8 mouse cellular contexts compared by ENCODE assay signal in genomic region chr1:59592359-59592758, GRCm38 (mm10).
DNase-seq lines count a peak whose midpoint lies in the region; ATAC-seq lines count a peak whose summit lies in the region.

No protein-coding gene starts in this region.

- peaks cover 13% of the 10 kb centered on the region; the same call in 1 of the 2 replicates for H3K27me3 ChIP-seq in forebrain, embryonic 11.5 days (ENCODE audit: control insufficient read depth, insufficient read depth, low read length)
- no peaks in the 10 kb centered on the region for H3K27me3 ChIP-seq in intestine, embryonic 16.5 days (replicated peaks; ENCODE audit: control insufficient read depth, insufficient read depth, low read length)
- peaks cover 39% of the 10 kb centered on the region for H3K27me3 ChIP-seq in midbrain, embryonic 13.5 days

- peak overlapping the region; percentile 35 for H3K4me2 ChIP-seq in forebrain, embryonic 11.5 days (ENCODE audit: low read depth, low read length, severe bottlenecking)
- peak overlapping the region; percentile 34; the same call in 1 of the 2 replicates for H3K4me2 ChIP-seq in intestine, embryonic 16.5 days (ENCODE audit: low read depth, low read length)
- H3K4me2 ChIP-seq in midbrain, embryonic 13.5 days (replicated peaks) = peak overlapping the region; percentile 45

- ATAC-seq in forebrain, embryonic 11.5 days (replicated peaks; ENCODE audit: low FRiP score) = no peak
- ATAC-seq in intestine, embryonic 16.5 days = no peak
- ATAC-seq in midbrain, embryonic 13.5 days = peak; percentile 58
- ATAC-seq in megakaryocyte, adult 5-6 weeks (ENCODE audit: poor library complexity, severe bottlenecking) = no peak

- H3K4me3 ChIP-seq in forebrain, embryonic 11.5 days (ENCODE audit: low read depth, low read length) = peak overlapping the region; percentile 2; the same call in 1 of the 2 replicates
- H3K4me3 ChIP-seq in intestine, embryonic 16.5 days (ENCODE audit: low read length) = no peak overlapping the region
- peak overlapping the region; percentile 14 for H3K4me3 ChIP-seq in midbrain, embryonic 13.5 days (replicated peaks)

- no peaks in the 10 kb centered on the region for H3K36me3 ChIP-seq in forebrain, embryonic 11.5 days (ENCODE audit: control insufficient read depth, insufficient read depth, low read length)
- no peaks in the 10 kb centered on the region for H3K36me3 ChIP-seq in intestine, embryonic 16.5 days (ENCODE audit: control insufficient read depth, insufficient read depth, low read length)
- H3K36me3 ChIP-seq in midbrain, embryonic 13.5 days = no peaks in the 10 kb centered on the region

- H3K27ac ChIP-seq in forebrain, embryonic 11.5 days (ENCODE audit: low read depth, low read length) = no peak overlapping the region
- no peak overlapping the region for H3K27ac ChIP-seq in intestine, embryonic 16.5 days (ENCODE audit: low read length)
- 0 out of 2 replicates have a peak overlapping the region, but pooled peaks have one; percentile 14 for H3K27ac ChIP-seq in midbrain, embryonic 13.5 days

- no peaks in the 10 kb centered on the region for H3K9me3 ChIP-seq in forebrain, embryonic 11.5 days (ENCODE audit: control insufficient read depth, low read length)
- no peaks in the 10 kb centered on the region for H3K9me3 ChIP-seq in intestine, embryonic 16.5 days (ENCODE audit: control insufficient read depth, low read length)
- H3K9me3 ChIP-seq in midbrain, embryonic 13.5 days = no peaks in the 10 kb centered on the region

- 3% methylated on average over 10 of the region's 10 CpGs for WGBS in forebrain, embryonic 11.5 days
- WGBS in intestine, embryonic 16.5 days = 20% methylated on average over 10 of the region's 10 CpGs
- 1% methylated on average over 10 of the region's 10 CpGs for WGBS in midbrain, embryonic 13.5 days

- H3K9ac ChIP-seq in forebrain, embryonic 11.5 days (ENCODE audit: low read length) = peak overlapping the region; percentile 17; the same call in 1 of the 2 replicates
- H3K9ac ChIP-seq in intestine, embryonic 16.5 days (ENCODE audit: low read depth, low read length) = no peak overlapping the region
- no peak overlapping the region for H3K9ac ChIP-seq in midbrain, embryonic 13.5 days (replicated peaks)

- DNase-seq in kidney, postnatal 4 days = peak; percentile 40 to 44
- DNase-seq in kidney, postnatal 25 days = no peak
- peak; percentile 65 for DNase-seq in forebrain, embryonic 11.5 days (ENCODE audit: low spot score)
- no peak for DNase-seq in thymus, adult 18-20 months
- DNase-seq in cerebellum, adult 11-12 months = no peak

- H3K4me1 ChIP-seq in forebrain, embryonic 11.5 days (replicated peaks; ENCODE audit: control insufficient read depth, insufficient read depth, low read length) = peaks cover 8% of the 10 kb centered on the region
- no peaks in the 10 kb centered on the region for H3K4me1 ChIP-seq in intestine, embryonic 16.5 days (ENCODE audit: control insufficient read depth, insufficient read depth, low read length)
- peaks cover 24% of the 10 kb centered on the region for H3K4me1 ChIP-seq in midbrain, embryonic 13.5 days (replicated peaks)

Comparison
In these comparisons a context has a peak if more than half of its experiments do, and no peak if none do; other contexts are left out.
1. DNase-seq: peak in kidney, postnatal 4 days (2 of 2) and forebrain, embryonic 11.5 days (single experiment); none in kidney, postnatal 25 days (0 of 2), thymus, adult 18-20 months (0 of 2) and cerebellum, adult 11-12 months (single experiment).
2. Peak in every context shown above with its lines, with median percentiles within 50 percentile points of each other: H3K4me2 ChIP-seq.